Mouse (Mus musculus) liver, embryonic 14.5 days (tissue): ENCODE data around the gene Qtrt1. TPM values are rescaled to one million over a fixed set of nuclear protein-coding genes. Genes with fewer than 3 reads are reported as not detected.
A peak's percentile ranks its signal among the peaks of the same experiment; 100 is the strongest.

Experiments
- ATAC-seq: fragments of 200-750 bp; cut with Nextera tagmentation; 2 replicates; pipeline ENCODE4 v1.8.0; 2017; ENCODE audit warnings: moderate number of reproducible peaks, mild to moderate bottlenecking, moderate library complexity; ENCODE audit not compliant: insufficient read depth
- DNase-seq, 3 experiments: peaks; one replicate each; pipeline ENCODE4 v3.0.0-alpha.2; 2012 to 2013; ENCODE audit warnings: low read depth in 3 of 3, low spot score in 3 of 3
- H3K27ac ChIP-seq: fragments of 300-500 bp; sonication (generic); 2 replicates; pipeline ENCODE4 v1.5.1; 2014; ENCODE audit warnings: moderate library complexity, mild to moderate bottlenecking, control low read depth, inconsistent platforms
- H3K27me3 ChIP-seq: fragments of 300-500 bp; sonication (generic); 2 replicates; pipeline ENCODE4 v1.6.1; 2014; ENCODE audit warnings: mild to moderate bottlenecking, low read length, moderate library complexity; ENCODE audit not compliant: control insufficient read depth, insufficient read depth
- H3K36me3 ChIP-seq: fragments of 300-500 bp; sonication (generic); replicated peaks from 2 replicates; pipeline ENCODE4 v1.6.1; 2014; ENCODE audit warnings: low read depth; ENCODE audit not compliant: control insufficient read depth, insufficient read depth
- H3K4me1 ChIP-seq, 2 experiments: fragments of 200-500 bp in 1 of 2; fragments of 300-500 bp in 1 of 2; sonication (generic) in 1 of 2; replicated peaks; 2 replicates each; pipeline ENCODE4 v1.6.1; 2012 to 2014; ENCODE audit warnings: antibody characterized with exemption in 1 of 2, inconsistent platforms in 1 of 2, low read length in 1 of 2; ENCODE audit not compliant: control insufficient read depth in 2 of 2, insufficient read depth in 2 of 2
- H3K4me2 ChIP-seq: fragments of 300-500 bp; sonication (generic); 2 replicates; pipeline ENCODE4 v1.6.1; 2014; ENCODE audit warnings: low read depth, mild to moderate bottlenecking, control low read depth, moderate library complexity
- H3K4me3 ChIP-seq, 2 experiments: fragments of 200-500 bp in 1 of 2; fragments of 300-500 bp in 1 of 2; sonication (generic) in 1 of 2; 2 replicates each; pipeline ENCODE4 v1.5.1; 2012 to 2014; ENCODE audit warnings: low read depth in 2 of 2, low read length in 2 of 2, mild to moderate bottlenecking in 2 of 2, control low read depth in 1 of 2, inconsistent platforms in 1 of 2, moderate library complexity in 1 of 2; ENCODE audit not compliant: insufficient read depth in 1 of 2
- H3K9ac ChIP-seq: fragments of 300-500 bp; sonication (generic); replicated peaks from 2 replicates; pipeline ENCODE4 v1.6.1; 2014; ENCODE audit warnings: mild to moderate bottlenecking, control low read depth, moderate library complexity
- H3K9me3 ChIP-seq: fragments of 300-500 bp; sonication (generic); 2 replicates; pipeline ENCODE4 v1.6.1; 2016; ENCODE audit warnings: low read length, mixed read lengths; ENCODE audit not compliant: control insufficient read depth
- CTCF ChIP-seq: IDR thresholded peaks from 2 replicates; pipeline ENCODE4 v1.5.1; 2016; ENCODE audit warnings: antibody characterized with exemption, low read depth, control low read depth
- EP300 ChIP-seq: IDR thresholded peaks from 2 replicates; pipeline ENCODE4 v1.6.1; 2016; ENCODE audit warnings: antibody characterized with exemption, low read depth
- WGBS: fragments of 180-500 bp; shearing (Covaris S2); extraction: QIAGEN DNeasy Blood & Tissue Kit; methylation state at CpG from one replicate; pipeline ENCODE4 v1.1.7; 2014; ENCODE audit not compliant: insufficient replicate concordance; 5-methylcytosine and 5-hydroxymethylcytosine counted together
- polyA plus RNA-seq, 2 experiments: library from polyadenylated mRNA; depleted of rRNA in 1 of 2; stranded (reverse) in 1 of 2; unstranded in 1 of 2; fragments of >200 nt; fragmentation: Nextera tagmentation in 1 of 2; extraction: Ambion mirVana in 1 of 2; gene quantifications; 2 replicates each; pipeline versions ENCODE4 v1.2.1 to v1.2.3; 2012 to 2014

The Qtrt1 gene
- polyA plus RNA-seq, 2 experiments, result 20.0 to 25.4 TPM

GRCm38 (mm10) chr9:21409592-21410317, 1.9 kb upstream of the Qtrt1 start:
- Histone ChIP-seq H3K9me3 (no peaks in the 10 kb centered on the region), H3K27ac (no peak overlapping the region), H3K27me3 (no peaks in the 10 kb centered on the region), H3K4me2 (no peak overlapping the region), H3K4me3 (no peak overlapping the region), H3K4me1 (peaks cover 5 to 8% of the 10 kb centered on the region in 2 experiments), H3K9ac (no peak overlapping the region), H3K36me3 (peaks cover 9% of the 10 kb centered on the region)
- TF ChIP-seq CTCF (peak; percentile 81), EP300 (no peak)
- peak; percentile 53 to 74 (median 61) for DNase-seq
- WGBS, result 31% methylated on average over 9 of the region's 9 CpGs
- no peak for ATAC-seq

- Histone ChIP-seq H3K4me2 (no peak overlapping the region), H3K4me1 (peaks cover 0 to 3% of the 10 kb centered on the region in 2 experiments; a peak in 2 of 4 replicates)
These were observed 6.2 kb downstream of the Qtrt1 start for GRCm38 (mm10) chr9:21417866-21418265.

GRCm38 (mm10) chr9:21419646-21420045, 8.0 kb downstream of the Qtrt1 start:
- no peak for DNase-seq
- peaks cover 6 to 7% of the 10 kb centered on the region in 2 experiments for H3K4me1 ChIP-seq
- peaks cover 10% of the 10 kb centered on the region for H3K36me3 ChIP-seq
- H3K27me3 ChIP-seq, result no peaks in the 10 kb centered on the region
- no peak for ATAC-seq
- H3K4me2 ChIP-seq, result no peak overlapping the region
- WGBS, result 61% methylated on average over 2 of the region's 2 CpGs
- TF ChIP-seq CTCF (no peak), EP300 (no peak)
- no peaks in the 10 kb centered on the region for H3K9me3 ChIP-seq
- H3K9ac ChIP-seq, result no peak overlapping the region
- no peak overlapping the region for H3K27ac ChIP-seq
- no peak overlapping the region for H3K4me3 ChIP-seq

More at GRCm38 (mm10) chr9:21417866-21418265, 6.2 kb downstream of the Qtrt1 start:
- ATAC-seq, result no peak
- 77% methylated on average over 2 of the region's 2 CpGs for WGBS
- no peak for DNase-seq
- TF ChIP-seq CTCF, result no peak
- no peak for TF ChIP-seq EP300
- Histone ChIP-seq H3K27ac (no peak overlapping the region), H3K4me3 (no peak overlapping the region), H3K36me3 (peaks cover 10% of the 10 kb centered on the region), H3K27me3 (no peaks in the 10 kb centered on the region), H3K9ac (no peak overlapping the region), H3K9me3 (no peaks in the 10 kb centered on the region)

- Histone ChIP-seq H3K4me3 (peak within 1 kb of the TSS; percentile 89 to 93), H3K27ac (peak within 1 kb of the TSS; percentile 85), H3K27me3 (no peaks in the 10 kb centered on the region), H3K4me1 (peaks cover 16 to 18% of the 10 kb centered on the region in 2 experiments), H3K9me3 (no peaks in the 10 kb centered on the region), H3K9ac (peak within 1 kb of the TSS; percentile 96), H3K36me3 (peaks cover 6% of the 10 kb centered on the region), H3K4me2 (peak within 1 kb of the TSS; percentile 83)
- under 1% methylated on average over 81 of the region's 82 CpGs for WGBS
- ATAC-seq (peak; percentile 98), DNase-seq (peak; percentile 100)
- TF ChIP-seq EP300 (peak; percentile 86), CTCF (no peak)
These were observed 13.3 kb downstream of the Qtrt1 start, which contains the start of gene Dnm2 for GRCm38 (mm10) chr9:21424631-21425555. Gene Dnm2 (plus strand): TSS chr9:21424908.

GRCm38 (mm10) chr9:21425556-21425945, 13.9 kb downstream of the Qtrt1 start:
- peaks cover 16 to 19% of the 10 kb centered on the region in 2 experiments for H3K4me1 ChIP-seq
- WGBS, result 0% methylated on average over 6 of the region's 6 CpGs
- ATAC-seq, result no peak
- H3K9ac ChIP-seq, result peak overlapping the region; percentile 96
- H3K4me2 ChIP-seq, result peak overlapping the region; percentile 83
- TF ChIP-seq CTCF (no peak), EP300 (no peak)
- no peaks in the 10 kb centered on the region for H3K9me3 ChIP-seq
- no peaks in the 10 kb centered on the region for H3K27me3 ChIP-seq
- peak in 1 of 3 experiments; percentile 47 for DNase-seq
- H3K27ac ChIP-seq, result peak overlapping the region; percentile 85
- H3K36me3 ChIP-seq, result peaks cover 4% of the 10 kb centered on the region
- peak overlapping the region; percentile 89 to 93 for H3K4me3 ChIP-seq
